Mouse (Mus musculus) heart, embryonic 11.5 days (tissue): ENCODE results near the gene Rassf4. TPM values are rescaled to one million over a fixed set of nuclear protein-coding genes. Genes with fewer than 3 reads are reported as not detected.

Experiments
- microRNA-seq: library from miRNA; unstranded; fragments of <30 nt; microRNA quantifications from one replicate; pipeline ENCODE4, GENCODE M21; 2016; ENCODE audit warnings: borderline number of aligned reads
- polyA plus RNA-seq: library from polyadenylated mRNA; unstranded; fragments of >200 nt; fragmentation: Nextera tagmentation; extraction: Ambion mirVana; gene quantifications from 2 replicates; pipeline ENCODE4 v1.2.1, GENCODE M21; 2014

The Rassf4 gene
- polyA plus RNA-seq, 1 experiment from 2014 or later = 6.9 TPM

Small RNA genes within 50 kb of the gene (microRNA-seq; reads per million reads assigned to microRNA genes)
- gene Mir7043 = 0.54 reads per million

Other genes with a start within 250 kb of the Rassf4 start
- gene Alox5, start 212.8 kb downstream of the Rassf4 start, polyA plus RNA-seq = 2.7 and 4.3 TPM in 2 replicates
- gene Olfr211, start 184.9 kb downstream of the Rassf4 start, polyA plus RNA-seq = not detected in 2 replicates
- gene Olfr212, start 167.4 kb downstream of the Rassf4 start, polyA plus RNA-seq = 0.17 TPM in 1 of 2 replicates, not detected in the other
- not detected in 2 replicates for gene Olfr213, start 135.5 kb downstream of the Rassf4 start, polyA plus RNA-seq
- gene Gm5580, start 122.8 kb downstream of the Rassf4 start, polyA plus RNA-seq = 0.39 TPM in 2 replicates
- not detected in 2 replicates for gene Olfr214, start 119.7 kb downstream of the Rassf4 start, polyA plus RNA-seq
- gene Olfr215, start 89.8 kb downstream of the Rassf4 start, polyA plus RNA-seq = not detected in 2 replicates
- gene Zfp422, start 45.0 kb downstream of the Rassf4 start, polyA plus RNA-seq = 104 and 106 TPM in 2 replicates
- 4.1 and 5.9 TPM in 2 replicates for gene Depp1, start 23.3 kb downstream of the Rassf4 start, polyA plus RNA-seq
- 0.06 TPM in 2 replicates for gene Tmem72, start 43.0 kb upstream of the Rassf4 start, polyA plus RNA-seq